Mouse (Mus musculus): ENCODE results near the gene Alkbh5.
A peak's percentile ranks its signal among the peaks of the same experiment; 100 is the strongest.

The Alkbh5 gene

DNA sequence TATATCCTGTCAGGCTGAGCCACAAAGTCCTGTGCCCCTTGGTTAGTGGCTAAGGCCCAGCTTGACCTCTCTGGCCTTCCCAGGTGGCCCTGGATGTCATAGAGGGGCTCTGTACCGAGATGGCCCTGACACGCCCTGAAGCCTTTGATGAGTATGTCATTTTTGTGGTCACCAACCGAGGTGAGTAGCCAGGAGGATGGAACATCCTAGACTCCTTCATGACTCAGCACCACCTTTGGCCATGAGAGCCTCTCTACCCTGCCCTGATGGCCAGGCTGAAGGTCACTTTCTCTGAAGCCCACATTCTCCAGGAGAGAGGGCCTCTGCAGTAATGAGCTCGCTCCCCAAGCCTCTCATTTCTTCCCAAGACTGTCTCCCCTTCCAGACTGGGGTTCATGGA is 17.9 kb upstream of the Alkbh5 start:
- Histone ChIP-seq H3K36me3 (ENCODE audit: insufficient read depth, low read length) (no peaks in the 10 kb centered on the region), H3K27me3 (ENCODE audit: insufficient read depth, low read length) (peaks cover 4% of the 10 kb centered on the region), H3K9me3 (ENCODE audit: low read length) (no peaks in the 10 kb centered on the region), H3K4me3 (replicated peaks; ENCODE audit: low read length) (no peak overlapping the region), H3K4me1 (replicated peaks; ENCODE audit: low read depth, low read length) (peaks cover 6% of the 10 kb centered on the region; the same call in 1 of the 2 replicates)
- TF ChIP-seq CTCF (conservative IDR thresholded peaks at IDR 0.05; ENCODE audit: low read length) (no peak), NANOG (IDR thresholded peaks at IDR 0.05; ENCODE audit: borderline replicate concordance, low read length) (no peak), POU5F1 (IDR thresholded peaks at IDR 0.05; ENCODE audit: borderline replicate concordance, low read length) (no peak)

DNA sequence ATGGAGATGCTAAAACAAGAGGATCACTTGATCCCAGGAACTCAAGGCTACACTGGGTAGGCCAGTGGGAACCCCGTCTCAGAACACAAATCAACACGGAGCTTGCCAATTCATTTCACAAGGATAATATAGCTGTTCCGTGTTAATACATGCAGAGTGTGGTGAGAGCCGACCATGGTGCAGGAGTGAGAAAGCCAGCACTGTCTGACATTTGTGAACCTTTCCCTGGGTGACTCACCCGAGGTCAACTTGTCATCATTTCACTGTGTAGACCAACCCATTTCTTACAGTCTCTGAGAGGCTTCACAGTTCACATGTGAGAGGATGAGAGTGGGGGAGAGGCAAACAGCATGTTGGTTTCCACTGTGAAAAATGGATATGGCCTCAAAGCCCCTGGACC is 14.2 kb upstream of the Alkbh5 start:
- no peaks in the 10 kb centered on the region for H3K36me3 ChIP-seq (ENCODE audit: insufficient read depth, low read length)
- peaks cover 12% of the 10 kb centered on the region for H3K4me1 ChIP-seq (replicated peaks; ENCODE audit: low read depth, low read length)
- no peaks in the 10 kb centered on the region for H3K9me3 ChIP-seq (ENCODE audit: low read length)
- H3K4me3 ChIP-seq (replicated peaks; ENCODE audit: low read length): no peak overlapping the region
- no peak for TF ChIP-seq NANOG (IDR thresholded peaks at IDR 0.05; ENCODE audit: borderline replicate concordance, low read length)
- TF ChIP-seq POU5F1 (IDR thresholded peaks at IDR 0.05; ENCODE audit: borderline replicate concordance, low read length): no peak
- no peak for TF ChIP-seq CTCF (conservative IDR thresholded peaks at IDR 0.05; ENCODE audit: low read length)
- peaks cover 4% of the 10 kb centered on the region for H3K27me3 ChIP-seq (ENCODE audit: insufficient read depth, low read length)

DNA sequence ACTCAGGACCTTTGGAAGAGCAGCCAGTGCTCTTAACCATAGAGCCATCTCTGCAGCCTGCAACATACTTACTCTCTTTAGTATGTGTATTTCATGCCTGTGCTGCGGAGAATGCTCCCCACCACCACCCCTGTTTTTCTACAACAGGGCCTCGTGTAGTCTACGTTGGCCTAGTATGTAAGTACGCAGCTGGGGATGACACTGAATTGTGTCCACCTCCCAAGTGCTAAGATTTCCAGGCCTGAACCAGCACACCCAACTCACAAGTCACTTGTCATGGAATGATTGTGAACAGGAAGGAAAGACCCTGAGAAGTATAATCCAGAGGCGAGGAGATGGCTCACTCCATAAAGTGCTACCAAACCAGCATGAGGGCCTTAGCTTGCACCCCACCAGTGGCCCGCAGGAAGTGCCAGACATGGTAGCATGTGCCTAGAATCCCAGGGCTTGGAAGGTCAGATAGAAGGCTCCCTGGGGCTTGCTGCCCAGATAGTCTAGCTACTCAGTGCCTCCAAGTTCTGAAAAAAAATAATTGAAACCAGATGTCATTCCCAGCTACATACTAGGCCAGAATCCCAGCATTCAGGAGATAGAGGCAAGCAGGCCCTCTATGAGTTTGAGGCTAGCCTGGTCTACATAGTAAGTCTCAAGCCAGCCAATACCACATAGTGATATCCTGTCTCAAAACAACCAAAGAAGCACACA is 13.4 kb upstream of the Alkbh5 start:
- H3K4me3 ChIP-seq (replicated peaks; ENCODE audit: low read length): no peak overlapping the region
- TF ChIP-seq CTCF (conservative IDR thresholded peaks at IDR 0.05; ENCODE audit: low read length) (no peak), POU5F1 (IDR thresholded peaks at IDR 0.05; ENCODE audit: borderline replicate concordance, low read length) (no peak), NANOG (IDR thresholded peaks at IDR 0.05; ENCODE audit: borderline replicate concordance, low read length) (no peak)
- H3K36me3 ChIP-seq (ENCODE audit: insufficient read depth, low read length): no peaks in the 10 kb centered on the region
- H3K27me3 ChIP-seq (ENCODE audit: insufficient read depth, low read length): no peaks in the 10 kb centered on the region
- H3K9me3 ChIP-seq (ENCODE audit: low read length): no peaks in the 10 kb centered on the region
- H3K4me1 ChIP-seq (replicated peaks; ENCODE audit: low read depth, low read length): peaks cover 15% of the 10 kb centered on the region

DNA sequence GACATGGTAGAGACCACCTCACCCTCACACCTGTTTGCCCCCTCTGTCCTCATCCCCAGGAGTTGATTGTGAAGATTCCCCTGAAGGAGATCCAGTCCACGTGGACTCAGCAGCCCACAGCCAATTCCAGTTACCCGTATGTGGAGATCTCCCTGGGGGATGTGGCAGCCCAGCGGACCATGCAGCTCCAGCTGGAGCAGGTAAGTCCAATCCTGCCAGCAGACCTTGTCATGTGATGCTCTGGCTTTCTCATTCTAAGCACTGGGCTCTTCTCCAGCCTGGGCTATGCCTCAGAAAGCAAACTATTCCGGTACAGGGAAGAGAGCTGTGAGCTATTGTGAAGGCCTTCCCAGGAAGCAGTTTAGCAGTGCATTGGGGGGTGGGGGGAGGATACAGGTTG is 9.7 kb upstream of the Alkbh5 start:
- TF ChIP-seq CTCF (conservative IDR thresholded peaks at IDR 0.05; ENCODE audit: low read length): no peak
- 0 out of 2 replicates have a peak, but pooled peaks have one; percentile 13 for TF ChIP-seq NANOG (IDR thresholded peaks at IDR 0.05; ENCODE audit: borderline replicate concordance, low read length)
- no peak overlapping the region for H3K4me3 ChIP-seq (replicated peaks; ENCODE audit: low read length)

DNA sequence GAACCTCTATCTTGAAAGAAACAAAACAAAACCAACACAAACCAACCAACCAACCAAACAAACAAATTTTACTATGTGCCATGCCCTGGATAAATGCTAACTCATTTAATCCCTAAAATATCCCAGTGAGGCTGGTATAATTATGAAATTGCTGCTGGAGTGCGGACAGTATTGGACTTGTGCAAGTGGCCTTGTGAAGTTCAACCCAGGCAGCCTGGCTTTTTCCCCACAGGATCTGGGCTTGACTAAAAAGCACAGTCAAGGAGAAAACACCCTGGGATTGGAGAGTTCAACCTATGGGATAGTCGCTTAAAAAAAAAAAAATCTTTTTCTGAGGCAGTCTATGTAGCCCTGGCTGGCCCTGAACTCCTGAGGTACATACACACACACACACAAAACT is 505 bp upstream of the Alkbh5 start:
- no peaks in the 10 kb centered on the region for H3K27me3 ChIP-seq (ENCODE audit: insufficient read depth, low read length)
- no peaks in the 10 kb centered on the region for H3K9me3 ChIP-seq (ENCODE audit: low read length)
- peak overlapping the region; percentile 96; the same call in 1 of the 2 replicates for H3K4me3 ChIP-seq (replicated peaks; ENCODE audit: low read length)
- H3K36me3 ChIP-seq (ENCODE audit: insufficient read depth, low read length): peaks cover 18% of the 10 kb centered on the region
- H3K4me1 ChIP-seq (replicated peaks; ENCODE audit: low read depth, low read length): peaks cover 40% of the 10 kb centered on the region
- no peak for TF ChIP-seq CTCF (conservative IDR thresholded peaks at IDR 0.05; ENCODE audit: low read length)
- no peak for TF ChIP-seq NANOG (IDR thresholded peaks at IDR 0.05; ENCODE audit: borderline replicate concordance, low read length)
- no peak for TF ChIP-seq POU5F1 (IDR thresholded peaks at IDR 0.05; ENCODE audit: borderline replicate concordance, low read length)

More for the DNA sequence above, 9.7 kb upstream of the Alkbh5 start:
- Histone ChIP-seq H3K9me3 (ENCODE audit: low read length) (no peaks in the 10 kb centered on the region), H3K4me1 (replicated peaks; ENCODE audit: low read depth, low read length) (peaks cover 20% of the 10 kb centered on the region), H3K27me3 (ENCODE audit: insufficient read depth, low read length) (no peaks in the 10 kb centered on the region), H3K36me3 (ENCODE audit: insufficient read depth, low read length) (no peaks in the 10 kb centered on the region)

DNA sequence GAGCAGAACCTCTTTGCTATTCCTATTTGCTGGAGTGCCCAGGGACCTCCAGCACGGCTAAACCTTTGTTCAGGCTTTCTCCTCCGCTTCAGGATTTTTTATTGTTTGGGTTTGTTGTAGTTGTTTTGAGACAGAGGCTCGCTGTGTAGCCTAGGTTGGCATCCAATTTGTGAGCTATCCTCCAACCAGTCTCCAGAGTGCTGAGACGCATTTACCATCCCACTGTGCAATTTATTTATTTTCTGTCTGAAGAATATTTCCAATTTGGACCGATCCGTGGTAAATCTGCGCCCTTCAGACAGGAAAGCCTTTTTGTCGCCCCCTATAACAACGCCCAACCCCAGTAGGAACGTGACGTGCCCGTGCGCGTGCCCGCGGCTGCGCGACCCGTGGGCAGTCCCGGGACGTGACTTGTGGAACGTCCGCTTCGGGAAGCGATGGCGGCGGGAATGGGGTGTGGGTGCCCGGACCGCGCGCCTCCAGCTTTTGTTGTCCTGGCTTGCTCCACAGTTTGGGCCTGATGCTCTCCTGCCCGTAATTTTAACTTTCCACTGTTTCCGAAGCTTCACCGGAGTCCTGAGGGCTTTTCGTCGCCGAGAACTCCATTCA is 782 bp downstream of the Alkbh5 start:
- peaks cover 44% of the 10 kb centered on the region for H3K4me1 ChIP-seq (replicated peaks; ENCODE audit: low read depth, low read length)
- peaks cover 31% of the 10 kb centered on the region for H3K36me3 ChIP-seq (ENCODE audit: insufficient read depth, low read length)
- peak overlapping the region; percentile 96 for H3K4me3 ChIP-seq (replicated peaks; ENCODE audit: low read length)
- H3K27me3 ChIP-seq (ENCODE audit: insufficient read depth, low read length): no peaks in the 10 kb centered on the region
- TF ChIP-seq POU5F1 (IDR thresholded peaks at IDR 0.05; ENCODE audit: borderline replicate concordance, low read length) (no peak), NANOG (IDR thresholded peaks at IDR 0.05; ENCODE audit: borderline replicate concordance, low read length) (no peak), CTCF (conservative IDR thresholded peaks at IDR 0.05; ENCODE audit: low read length) (no peak)
- no peaks in the 10 kb centered on the region for H3K9me3 ChIP-seq (ENCODE audit: low read length)

DNA sequence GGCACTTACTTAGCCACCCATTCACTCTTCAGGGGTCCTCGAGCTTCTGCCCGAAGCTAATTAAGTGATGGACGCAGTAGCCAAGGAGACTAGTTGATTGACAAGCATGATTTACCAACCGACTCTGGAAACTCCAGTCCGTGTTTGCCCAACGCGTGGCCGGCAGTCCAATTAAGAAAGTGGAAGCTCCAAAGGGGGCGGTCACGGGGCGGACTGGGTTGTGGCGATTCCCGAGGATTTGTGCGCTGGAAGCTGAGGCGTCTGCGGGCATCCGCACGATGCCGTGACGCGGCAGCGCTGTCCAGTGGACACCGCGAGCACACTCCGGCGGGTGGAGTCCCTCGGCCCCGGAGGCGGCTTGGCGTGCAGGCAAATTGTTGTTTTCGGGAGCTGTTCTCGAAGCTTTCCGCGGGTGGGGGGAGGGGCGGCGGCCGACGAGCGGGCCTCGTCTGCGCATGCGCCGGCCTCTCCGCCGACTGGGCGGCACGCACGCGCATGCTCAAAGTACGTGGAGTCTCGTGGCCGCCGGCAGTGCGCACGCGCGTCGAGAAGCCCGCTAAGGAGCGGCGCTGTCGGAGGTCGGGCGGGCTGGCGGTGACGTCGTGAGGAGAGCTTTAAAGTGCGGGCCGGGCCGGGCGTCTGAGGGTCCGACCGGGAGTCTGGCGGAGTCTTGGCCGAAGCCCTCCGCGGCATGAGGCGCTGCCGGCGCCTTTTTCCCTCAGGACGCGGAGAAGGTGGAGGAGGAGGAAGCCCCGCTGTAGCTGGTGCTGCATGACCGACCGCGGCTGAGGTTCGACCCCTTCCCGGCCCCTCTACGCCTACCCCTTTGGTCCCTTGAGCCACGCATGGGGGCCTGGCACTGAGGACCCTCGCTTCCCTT is 1.5 kb downstream of the Alkbh5 start:
- H3K36me3 ChIP-seq (ENCODE audit: insufficient read depth, low read length): peaks cover 38% of the 10 kb centered on the region
- H3K4me3 ChIP-seq (replicated peaks; ENCODE audit: low read length): peak overlapping the region; percentile 96
- no peaks in the 10 kb centered on the region for H3K27me3 ChIP-seq (ENCODE audit: insufficient read depth, low read length)
- TF ChIP-seq NANOG (IDR thresholded peaks at IDR 0.05; ENCODE audit: borderline replicate concordance, low read length) (no peak), POU5F1 (IDR thresholded peaks at IDR 0.05; ENCODE audit: borderline replicate concordance, low read length) (no peak), CTCF (conservative IDR thresholded peaks at IDR 0.05; ENCODE audit: low read length) (no peak)
- H3K9me3 ChIP-seq (ENCODE audit: low read length): no peaks in the 10 kb centered on the region
- peaks cover 52% of the 10 kb centered on the region for H3K4me1 ChIP-seq (replicated peaks; ENCODE audit: low read depth, low read length)
